Mouse (Mus musculus) B cell, adult 2 months (primary cell): ENCODE measurements at regions not wholly inside any gene's neighbourhood (a gene's known extent, or its start where the extent isn't known, plus 50 kb on each side); places are given as distances from the start of the nearest gene placed in this dataset.

Experiments
- DNase-seq, 2 experiments: peaks; one replicate each; pipeline ENCODE4 v3.0.0; 2022

DNA sequence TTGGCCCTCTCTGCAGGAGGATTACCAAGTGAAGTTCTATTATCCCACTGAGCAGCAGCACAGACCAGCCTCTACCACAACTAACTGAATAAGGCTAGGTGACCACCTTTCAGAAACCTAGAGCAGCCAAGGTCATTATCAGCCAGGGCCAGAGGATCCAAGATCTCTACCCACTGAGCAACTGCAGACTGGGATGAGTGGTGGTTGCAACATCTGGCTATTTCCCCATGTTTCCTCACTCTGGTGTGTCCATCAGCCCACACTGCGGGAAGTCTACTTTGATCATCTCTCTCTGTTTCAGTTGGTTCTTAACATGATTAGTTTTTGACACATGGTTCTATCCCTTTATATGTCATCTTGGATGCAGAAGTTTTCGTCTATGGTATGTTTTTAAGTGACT, 157.2 kb downstream of the Cog6 start:
- DNase-seq: no peak

DNA sequence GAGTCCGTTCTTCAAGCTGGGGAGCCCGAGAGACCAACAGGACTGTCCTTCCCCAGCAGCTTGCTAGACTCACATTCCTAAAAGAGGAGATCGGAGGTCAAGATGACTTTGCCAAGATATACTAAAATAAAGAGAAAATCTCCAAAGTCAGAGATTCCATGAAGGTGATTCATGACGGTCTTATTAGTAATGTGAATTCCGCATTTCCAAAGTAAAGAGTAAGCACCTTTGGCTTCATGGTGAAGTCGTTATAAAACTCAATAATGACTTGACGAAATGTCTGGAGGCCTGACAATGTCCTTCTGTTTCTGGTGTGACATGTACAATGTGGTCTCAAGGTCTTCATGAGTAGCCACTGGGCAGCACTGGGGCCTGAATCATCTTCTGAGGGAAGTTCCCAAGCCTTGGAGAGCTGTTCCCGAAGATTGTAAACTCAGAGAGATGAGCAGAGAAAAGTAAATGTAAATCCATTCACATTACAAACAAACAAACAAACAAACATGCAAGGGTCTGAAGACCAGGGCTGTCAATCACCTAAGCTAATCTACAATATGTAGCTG, 157.7 kb downstream of the Cog6 start:
- no peak for DNase-seq

DNA sequence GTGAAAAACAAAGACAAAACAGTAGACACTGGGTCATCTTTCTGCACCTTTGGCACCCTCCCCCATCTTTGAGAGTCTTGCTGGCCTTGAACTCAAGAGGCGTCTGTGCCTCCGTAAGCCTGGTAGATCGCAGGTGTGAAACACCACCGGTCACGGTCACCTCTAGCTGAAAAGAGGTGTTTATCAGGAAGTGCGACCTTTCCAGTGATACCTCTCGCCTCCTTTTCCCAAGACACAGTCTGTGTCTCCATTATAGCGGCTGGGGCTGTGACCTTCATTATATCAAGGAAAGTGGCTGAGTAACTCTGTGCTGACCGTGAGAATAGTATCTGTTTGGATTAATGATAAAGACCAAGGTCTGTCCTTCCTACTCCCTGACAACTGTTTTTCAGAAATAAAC, 158.8 kb downstream of the Cog6 start:
- DNase-seq: no peak

DNA sequence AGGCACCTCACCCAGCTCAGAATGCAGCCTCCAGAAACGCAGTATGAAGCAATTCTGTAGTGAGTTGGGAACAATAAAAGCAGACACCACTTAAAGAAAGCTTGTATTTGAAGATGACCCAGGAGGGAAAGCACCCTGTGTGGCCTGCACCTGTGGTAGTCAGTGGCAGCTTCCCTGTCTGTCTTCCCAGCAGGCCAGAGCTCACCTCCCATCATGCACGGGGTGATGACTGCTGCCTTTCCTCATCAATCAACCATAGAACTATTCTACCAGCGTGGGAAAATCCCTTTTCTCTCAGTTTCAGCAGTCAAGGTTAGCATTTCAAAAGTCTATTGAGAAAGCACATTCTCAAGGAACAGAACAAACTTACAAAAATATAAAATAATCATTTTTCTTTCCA, 160.0 kb downstream of the Cog6 start:
- DNase-seq: no peak

DNA sequence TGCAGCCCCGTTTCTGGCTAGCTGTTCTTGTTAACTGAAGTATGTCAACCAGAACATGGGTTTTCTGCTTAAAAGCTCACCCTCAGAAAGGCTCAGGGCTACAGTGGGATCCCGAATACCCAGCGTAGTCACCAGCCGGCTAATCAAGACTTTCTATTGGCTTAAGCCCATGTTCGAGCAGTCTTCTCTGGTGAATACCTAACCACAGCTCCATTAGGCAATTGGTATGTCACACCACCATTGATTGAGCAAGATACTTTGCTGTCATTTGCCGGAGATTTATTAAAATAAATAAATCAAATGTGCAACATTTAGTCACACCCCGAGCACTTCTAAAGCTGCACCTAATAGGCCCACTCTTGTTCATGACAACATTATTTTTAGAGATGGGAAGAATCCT, 162.5 kb downstream of the Cog6 start:
- no peak for DNase-seq

DNA sequence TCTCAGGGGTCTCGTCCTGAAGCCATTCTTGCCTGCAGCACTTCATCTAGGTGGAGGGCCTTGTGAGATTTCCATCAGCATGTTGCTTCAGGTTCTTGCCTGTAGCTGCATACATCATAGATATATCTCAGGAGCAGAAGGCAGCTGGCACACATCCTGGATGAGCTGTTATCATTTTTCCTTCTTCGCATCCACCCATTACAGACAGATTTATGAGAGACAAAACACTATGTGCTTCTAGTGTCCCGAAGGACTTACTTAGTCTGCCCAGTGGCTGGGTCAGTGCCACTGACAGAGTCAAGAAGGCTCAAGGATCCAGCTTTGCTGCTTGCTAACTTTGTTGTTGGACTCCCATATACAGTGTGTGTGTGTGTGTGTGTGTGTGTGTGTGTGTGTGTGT, 163.9 kb downstream of the Cog6 start:
- no peak for DNase-seq

DNA sequence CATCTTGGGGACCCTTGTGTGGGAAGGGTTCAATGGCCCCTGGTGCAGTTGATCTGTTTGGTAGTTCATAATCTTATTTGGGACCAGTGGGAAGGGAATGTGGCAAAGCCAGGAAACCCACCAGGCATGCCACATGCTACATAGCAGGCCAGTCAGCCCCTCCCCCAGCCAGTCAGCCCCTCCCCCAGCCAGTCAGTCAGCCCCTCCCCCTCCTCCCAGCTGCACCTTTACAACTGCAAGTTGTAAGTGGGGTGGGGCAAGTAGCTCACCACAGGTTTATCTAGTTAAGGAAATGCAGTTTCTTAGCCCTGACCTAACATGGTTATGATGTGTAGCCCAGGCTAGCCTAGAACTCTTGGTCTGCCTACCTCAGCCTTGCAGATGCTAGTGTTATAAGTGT, 171.9 kb downstream of the Cog6 start:
- no peak for DNase-seq

DNA sequence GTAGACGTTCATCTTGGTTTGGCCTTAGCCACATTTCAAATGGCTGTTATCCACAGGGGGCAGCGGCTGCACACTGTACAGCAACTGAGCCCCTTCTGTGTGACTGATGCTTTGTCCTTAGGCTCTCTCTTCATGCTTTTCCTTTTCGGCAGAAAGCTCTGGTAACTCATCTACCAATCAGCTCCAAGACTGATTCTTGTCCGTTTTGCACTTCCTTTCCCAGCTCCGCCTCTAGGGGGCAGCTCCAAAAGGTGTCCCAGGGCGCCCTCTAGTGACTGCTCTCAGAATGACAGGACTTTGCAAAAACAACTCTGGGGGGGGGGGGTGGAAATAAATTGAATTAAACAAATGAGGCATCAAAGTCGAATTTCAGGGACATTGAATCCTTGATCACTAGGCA, 173.0 kb downstream of the Cog6 start:
- peak; percentile 96 to 97 for DNase-seq

DNA sequence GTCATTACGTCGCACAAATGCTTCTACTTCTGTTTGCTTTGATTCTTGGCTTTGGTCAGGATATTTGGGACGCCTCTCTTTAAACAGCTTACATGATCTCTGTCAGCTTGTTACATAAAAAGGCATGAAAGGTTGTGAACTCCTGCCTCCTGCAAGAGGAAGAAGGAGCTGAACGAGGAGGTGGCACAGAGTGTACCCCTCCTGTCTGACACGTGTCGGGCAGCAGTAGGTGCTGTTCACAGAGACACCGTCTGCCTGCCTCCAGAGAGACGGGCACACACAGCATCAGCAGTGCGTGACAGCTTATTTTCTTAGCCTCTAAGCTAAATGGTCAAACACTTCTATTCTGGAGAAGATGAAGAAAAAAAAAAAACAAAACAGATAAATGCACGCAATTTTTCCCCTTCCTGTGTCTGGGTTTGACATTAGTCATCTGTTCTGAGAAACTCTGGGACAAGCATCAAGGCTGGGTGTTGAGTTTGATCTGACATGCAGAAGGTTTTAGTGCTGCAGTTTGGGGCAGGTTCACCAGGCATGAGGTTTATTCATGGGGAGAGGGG, 174.1 kb downstream of the Cog6 start:
- DNase-seq: peak in 1 of 2 experiments; percentile 19

DNA sequence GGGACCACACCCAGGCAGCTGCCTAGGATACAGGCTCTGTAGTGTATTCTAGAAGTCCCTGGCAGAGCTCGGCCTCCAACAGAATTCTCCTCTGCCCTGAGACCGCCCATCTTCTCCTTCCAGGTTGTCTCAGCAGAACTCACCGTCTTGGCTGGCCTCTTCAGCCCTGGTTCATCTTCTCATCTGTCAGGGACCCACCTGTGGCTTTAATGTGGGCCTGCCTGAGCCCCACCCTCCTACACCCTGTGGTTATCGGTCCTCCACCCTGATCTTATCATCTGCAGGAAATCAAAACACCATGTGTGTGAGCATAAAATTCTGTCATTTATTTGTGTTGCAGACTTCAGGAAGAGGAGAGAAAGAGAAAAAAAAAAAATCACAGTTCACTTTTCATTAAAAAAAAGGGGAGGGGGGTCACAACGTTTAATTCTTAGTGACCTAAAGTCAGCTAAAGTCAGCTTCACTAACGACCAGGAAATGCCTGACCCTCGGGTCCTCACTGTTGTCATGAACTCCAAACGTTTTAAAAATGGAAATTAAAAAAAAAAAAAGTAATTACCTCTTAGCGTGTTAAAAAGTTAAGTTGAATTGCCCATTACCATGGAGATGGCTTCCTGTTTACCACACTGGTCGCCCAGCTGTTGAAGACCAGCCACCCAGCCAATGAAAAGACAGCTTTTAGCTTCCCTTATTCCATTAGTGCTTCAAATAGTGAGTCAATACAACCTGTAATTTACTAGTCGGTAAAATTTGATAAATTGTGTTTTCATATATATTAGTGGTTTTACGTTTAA, 176.7 kb downstream of the Cog6 start:
- DNase-seq: peak; percentile 49 to 55

DNA sequence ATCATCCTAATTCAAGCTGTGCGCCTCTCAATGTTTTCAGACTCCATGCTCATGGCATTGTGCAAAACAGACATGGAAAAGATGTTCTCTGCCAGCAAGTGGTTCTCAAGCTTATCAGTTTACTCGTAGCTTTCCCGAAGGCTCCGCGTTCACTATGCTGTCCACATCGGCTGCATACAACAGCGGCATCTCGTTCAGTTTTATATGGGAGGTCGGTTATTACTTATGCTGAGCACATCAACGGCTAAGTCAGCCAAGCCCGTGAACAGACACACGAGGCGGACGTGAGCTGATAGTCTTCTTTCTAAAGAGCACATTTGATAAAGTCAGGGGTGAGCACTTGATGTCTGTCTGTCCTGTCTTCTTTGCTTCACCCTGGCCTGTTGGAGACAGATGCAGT, 179.0 kb downstream of the Cog6 start:
- DNase-seq: no peak

DNA sequence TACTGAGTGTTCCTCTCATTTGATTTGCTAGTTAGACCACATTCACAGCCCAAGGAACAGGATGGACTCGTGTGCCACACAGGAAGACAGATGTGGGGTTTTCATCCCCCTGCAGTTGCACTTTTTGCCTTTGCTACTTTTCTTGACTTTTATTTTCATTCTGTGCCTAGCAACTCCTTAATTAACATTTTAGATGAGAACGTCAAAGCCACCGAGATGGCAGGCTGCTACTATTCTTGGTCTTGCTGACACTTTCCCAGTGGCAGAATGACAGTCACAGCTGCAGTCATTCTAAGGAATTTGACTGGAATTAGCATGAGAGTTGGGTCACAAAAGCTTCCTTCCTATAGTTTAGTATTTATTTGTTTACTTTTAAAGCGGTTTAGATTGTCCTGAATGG, 179.5 kb downstream of the Cog6 start:
- no peak for DNase-seq

DNA sequence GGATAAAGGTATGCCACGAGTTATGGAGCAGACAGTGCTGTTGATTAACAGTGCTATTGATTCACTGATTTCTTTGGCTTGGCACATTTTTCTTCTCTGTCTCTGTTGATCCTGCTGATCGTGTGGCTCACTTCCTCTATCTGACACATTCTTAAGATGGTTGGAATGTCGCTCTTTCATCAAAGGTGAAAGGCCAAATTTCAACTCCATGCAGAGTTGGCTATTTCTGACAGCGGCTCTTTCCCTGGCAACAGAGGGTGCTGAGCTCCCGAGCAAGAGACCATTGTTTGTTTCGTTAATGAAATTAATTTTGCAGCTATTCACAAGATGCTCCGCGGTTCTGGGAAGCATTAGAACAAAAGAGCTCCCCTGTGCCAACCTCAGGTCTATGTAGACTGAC, 180.3 kb downstream of the Cog6 start:
- no peak for DNase-seq

DNA sequence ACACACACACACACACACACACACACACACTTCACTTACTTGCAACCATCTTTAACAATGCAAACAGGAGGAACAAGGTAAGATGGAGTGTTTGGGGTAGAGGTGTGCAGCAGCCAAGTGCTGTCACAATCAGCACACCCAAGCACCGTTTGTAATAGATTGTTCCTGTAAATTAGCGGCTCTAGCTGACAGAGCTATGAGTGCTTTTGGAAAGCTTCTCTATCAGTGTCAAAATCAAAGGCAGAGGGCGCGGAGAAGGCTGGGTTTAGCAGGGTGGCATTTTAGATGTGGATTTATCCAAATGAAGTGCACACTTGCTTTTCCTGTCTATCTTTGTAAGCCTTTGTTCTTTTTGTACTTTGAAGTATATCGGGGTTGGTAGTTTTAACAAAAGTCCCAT, 184.6 kb downstream of the Cog6 start:
- no peak for DNase-seq

DNA sequence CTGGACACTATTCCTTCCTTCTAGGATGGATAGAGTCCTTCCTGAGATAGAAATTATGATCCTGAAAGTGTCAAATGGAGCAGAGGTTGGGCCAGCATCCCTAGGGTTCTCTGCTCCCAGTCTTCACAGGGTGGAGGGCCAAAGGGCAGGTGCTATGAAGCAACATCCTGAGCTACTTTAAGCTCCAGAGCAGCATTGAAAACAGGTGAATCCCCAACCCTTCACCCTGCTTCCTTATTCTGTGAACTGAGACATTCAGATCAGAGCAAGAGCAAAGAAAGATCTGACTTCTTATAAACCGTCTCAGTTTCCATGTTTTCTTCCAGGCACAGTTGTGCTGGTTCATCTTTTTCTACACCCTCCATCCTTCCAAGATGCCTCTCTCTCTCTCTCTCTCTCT, 185.1 kb downstream of the Cog6 start:
- DNase-seq: peak; percentile 48 to 52

DNA sequence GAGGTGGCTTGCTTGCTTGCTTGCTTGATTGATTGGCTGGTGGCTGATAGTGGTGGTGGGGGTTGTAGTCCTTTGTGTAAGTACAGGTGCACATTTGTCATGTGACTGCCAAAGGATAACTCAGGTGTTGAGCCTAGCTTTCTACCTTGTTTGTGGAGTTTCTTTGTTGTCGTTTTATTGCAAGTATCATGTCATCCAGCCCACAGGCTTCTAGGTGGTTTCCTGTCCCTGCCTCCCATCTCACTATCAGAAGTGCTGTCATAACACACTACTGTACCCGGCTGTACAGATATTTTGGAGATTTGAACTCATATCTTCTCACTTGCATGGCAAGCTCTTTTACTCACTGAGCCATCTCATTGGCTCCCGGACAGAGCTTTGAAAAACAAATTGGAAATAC, 186.9 kb downstream of the Cog6 start:
- no peak for DNase-seq

DNA sequence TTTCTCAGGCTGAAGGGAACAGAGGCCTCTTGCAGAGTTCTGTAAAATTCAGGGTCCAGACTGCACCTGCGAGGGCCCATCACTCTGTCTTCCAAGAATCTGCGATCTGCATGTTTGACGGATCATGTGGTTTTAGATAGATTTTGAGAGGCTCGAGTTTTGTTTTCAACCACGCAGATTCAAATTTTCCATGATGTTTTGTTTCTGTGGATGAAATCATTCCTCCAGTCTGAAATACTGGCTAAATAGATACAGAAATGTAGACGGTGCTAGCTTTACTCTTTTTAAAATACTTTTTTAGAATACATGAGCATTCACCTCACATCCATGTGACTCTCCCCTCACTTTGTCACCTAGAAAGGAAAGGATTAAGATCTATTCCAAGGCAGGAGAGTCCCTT, 188.0 kb downstream of the Cog6 start:
- DNase-seq: no peak

DNA sequence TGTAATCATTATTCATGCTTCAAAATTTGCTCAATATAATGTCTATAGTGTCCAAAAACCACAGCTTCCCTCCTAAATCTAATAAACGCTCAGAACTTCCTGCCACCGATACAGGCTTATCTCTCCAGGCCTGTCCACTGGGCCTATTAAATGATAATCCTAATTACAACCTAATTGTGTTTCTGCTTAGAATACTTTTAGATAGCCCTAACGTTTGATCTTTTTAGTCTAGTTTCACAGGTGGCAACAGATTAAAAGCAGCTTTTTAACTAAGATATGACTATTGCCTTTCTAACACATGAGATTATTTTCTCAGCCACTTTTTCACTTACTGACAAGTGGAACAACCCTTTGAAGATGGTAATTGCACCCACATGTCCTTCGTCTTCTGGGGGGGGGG, 188.6 kb downstream of the Cog6 start:
- no peak for DNase-seq

DNA sequence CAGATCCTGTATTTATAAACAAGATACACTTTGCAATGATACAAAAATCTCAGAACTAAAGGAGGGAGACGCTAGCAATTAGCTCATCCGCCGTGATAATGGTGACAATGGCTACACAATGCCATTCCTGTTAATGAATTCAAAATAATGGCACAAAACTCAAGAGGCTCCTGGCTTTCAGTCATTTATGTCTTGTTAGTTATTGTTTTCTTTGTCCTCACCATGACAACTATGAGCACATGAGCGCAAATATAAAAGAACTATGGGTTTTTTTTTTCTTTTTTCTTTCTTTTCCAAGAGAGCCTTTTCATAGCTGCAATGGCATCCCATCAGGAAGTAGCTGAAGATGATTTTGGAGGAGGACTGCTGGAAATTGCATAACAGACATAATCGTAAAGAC, 194.2 kb downstream of the Cog6 start:
- DNase-seq: no peak

DNA sequence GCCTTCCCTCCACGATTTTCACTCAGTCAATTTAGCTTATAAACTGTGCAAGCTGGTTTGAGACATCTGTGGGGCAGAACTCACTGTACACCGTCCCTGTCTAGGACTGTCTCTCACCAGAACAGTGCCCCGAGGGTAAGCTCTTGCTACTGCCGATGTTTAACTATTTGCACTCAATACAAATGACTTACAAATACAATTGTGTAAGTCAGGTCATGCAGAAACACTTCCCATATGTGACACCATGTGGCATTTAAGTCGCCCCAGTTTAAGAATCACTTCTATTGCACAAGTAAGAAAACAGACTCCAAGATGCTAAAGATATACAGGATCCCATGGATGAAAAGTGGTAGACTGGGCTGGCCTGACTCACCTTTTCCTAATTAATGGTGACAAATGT, 195.6 kb downstream of the Cog6 start:
- no peak for DNase-seq

DNA sequence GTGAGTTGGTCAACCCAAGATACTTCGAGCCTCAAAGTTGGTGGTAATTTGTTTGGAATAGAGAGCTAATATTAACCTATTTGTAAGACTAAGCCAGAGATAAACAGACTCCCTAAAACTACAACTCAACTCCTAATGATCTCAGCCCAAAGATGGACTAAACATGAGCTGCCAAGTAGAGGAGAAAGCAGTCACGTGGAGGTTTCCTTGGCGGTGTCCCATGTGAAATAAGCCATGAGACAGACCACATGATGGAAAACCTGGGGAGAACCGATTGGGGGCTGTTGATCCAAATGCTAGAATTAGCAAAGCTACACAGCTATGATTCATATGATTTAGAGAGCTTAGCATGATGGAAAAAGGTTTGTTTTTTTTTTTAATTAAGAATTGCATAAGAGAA, 198.6 kb downstream of the Cog6 start:
- no peak for DNase-seq

DNA sequence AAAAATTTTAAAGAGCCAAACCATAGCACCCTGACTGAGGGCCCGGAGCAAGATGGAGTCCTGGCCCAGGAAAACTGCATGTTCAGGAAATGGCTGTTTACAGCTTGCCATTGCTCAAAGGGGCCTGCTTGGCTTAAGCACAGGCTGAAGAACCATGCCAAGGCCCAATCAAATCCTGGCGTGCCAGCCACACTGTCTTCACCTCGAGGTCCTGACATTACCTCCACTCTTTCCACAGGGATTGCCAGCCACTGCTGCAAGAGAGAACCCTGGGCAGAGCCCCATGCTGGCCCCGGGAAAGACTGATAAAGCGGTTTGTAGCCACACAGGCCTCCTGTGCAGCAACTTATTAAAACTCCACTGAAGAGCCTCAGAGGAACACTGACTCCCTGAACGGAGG, 199.6 kb downstream of the Cog6 start:
- no peak for DNase-seq

DNA sequence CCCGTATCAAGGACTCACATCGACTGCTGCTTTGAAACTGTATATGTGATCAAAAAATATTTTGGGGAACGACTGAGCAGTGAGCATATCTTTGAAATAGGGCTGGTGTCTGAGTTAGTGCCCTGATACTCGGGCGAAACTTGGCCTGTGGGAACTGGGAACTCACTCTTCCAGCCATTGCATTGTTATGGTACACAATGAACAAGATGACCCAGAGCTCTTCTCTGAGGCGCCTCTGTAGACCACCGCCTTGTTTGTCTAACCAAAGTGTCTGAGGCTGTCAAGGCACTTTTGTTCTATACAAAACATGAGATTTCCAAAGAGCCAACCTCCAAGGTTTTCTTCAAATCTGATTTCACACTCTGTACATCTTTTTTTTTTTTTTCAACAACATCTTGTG, 201.5 kb downstream of the Cog6 start:
- no peak for DNase-seq

DNA sequence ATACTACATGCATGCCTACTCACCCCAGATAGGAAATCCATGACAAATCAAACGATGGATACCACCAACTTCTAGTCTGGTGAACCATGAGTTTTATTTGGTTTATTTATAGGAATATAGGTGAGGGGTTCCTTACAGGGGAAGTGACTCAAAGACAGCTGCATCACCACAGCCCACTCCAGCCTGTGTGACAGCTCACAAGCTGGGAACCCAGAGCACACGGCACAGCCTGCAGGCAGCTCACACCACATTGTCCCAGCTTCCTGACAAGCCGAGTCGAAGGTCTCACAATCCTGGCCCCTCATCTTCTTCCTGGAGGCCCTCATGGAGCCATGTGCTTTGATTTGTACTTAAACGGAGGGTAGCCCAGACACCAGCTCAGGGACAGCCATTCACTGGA, 214.7 kb downstream of the Cog6 start:
- no peak for DNase-seq

DNA sequence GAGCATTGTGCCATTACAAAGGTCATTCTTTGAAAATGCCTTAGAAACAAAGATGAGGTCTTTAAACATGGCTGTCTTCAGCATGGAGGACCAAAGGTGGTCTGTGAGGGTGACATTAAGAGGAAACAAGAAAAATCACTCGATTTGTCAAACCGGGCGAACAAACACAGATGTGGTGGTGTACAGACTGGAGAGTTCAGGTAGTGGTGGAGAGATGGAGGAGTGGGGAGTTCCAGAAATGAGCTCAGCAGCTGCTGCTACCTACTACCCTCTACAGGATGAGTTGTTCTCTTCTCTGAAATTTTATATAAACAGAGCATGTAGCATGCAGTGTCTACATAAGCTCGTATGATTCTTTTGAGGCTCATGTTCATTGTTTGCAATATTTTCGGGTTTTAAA, 215.6 kb downstream of the Cog6 start:
- no peak for DNase-seq
